ENCODE assay signal across 13 mouse cellular contexts in genomic region chr8:26354516-26354915, GRCm38 (mm10).
DNase-seq lines count a peak whose midpoint lies in the region; ATAC-seq and TF ChIP-seq lines count a peak whose summit lies in the region.
"Had no signal": no experiment of that assay in that cellular context is flagged by ENCODE, and none has a peak within 500 bp of the region (broad histone marks: within the 10 kb centered on the region; RNA-seq: fewer than 3 reads in every experiment).

No protein-coding gene starts in this region.

- no peaks in the 10 kb centered on the region for H3K27me3 ChIP-seq in hindbrain, embryonic 11.5 days (ENCODE audit: control insufficient read depth, insufficient read depth, low read length)
- H3K27me3 ChIP-seq in hindbrain, embryonic 12.5 days: no peaks in the 10 kb centered on the region
- no peaks in the 10 kb centered on the region for H3K27me3 ChIP-seq in limb, embryonic 14.5 days (ENCODE audit: control insufficient read depth, insufficient read depth, low read length)
- H3K27me3 ChIP-seq: megakaryocyte, embryonic 14.5 days had no signal

- no peak overlapping the region for H3K27ac ChIP-seq in hindbrain, embryonic 11.5 days (ENCODE audit: low read depth, low read length)
- no peak overlapping the region for H3K27ac ChIP-seq in hindbrain, embryonic 12.5 days
- H3K27ac ChIP-seq in limb, embryonic 14.5 days (replicated peaks; ENCODE audit: low read depth, low read length): no peak overlapping the region

- no peak overlapping the region for H3K4me3 ChIP-seq in hindbrain, embryonic 11.5 days (ENCODE audit: low read depth, low read length)
- no peak overlapping the region for H3K4me3 ChIP-seq in hindbrain, embryonic 12.5 days
- no peak overlapping the region for H3K4me3 ChIP-seq in limb, embryonic 14.5 days (replicated peaks; ENCODE audit: low read length)
- H3K4me3 ChIP-seq: erythroblast, embryonic 14.5 days; limb, embryonic 13.5 days; megakaryocyte, embryonic 14.5 days had no signal

- 35% methylated on average over 4 of the region's 4 CpGs for WGBS in hindbrain, embryonic 11.5 days
- 23% methylated on average over 4 of the region's 4 CpGs for WGBS in hindbrain, embryonic 12.5 days
- 22% methylated on average over 4 of the region's 4 CpGs for WGBS in limb, embryonic 14.5 days

- H3K9ac ChIP-seq in hindbrain, embryonic 11.5 days (ENCODE audit: low read depth, low read length): no peak overlapping the region
- no peak overlapping the region for H3K9ac ChIP-seq in hindbrain, embryonic 12.5 days
- H3K9ac ChIP-seq in limb, embryonic 14.5 days (ENCODE audit: low read depth, low read length, severe bottlenecking): no peak overlapping the region
- H3K9ac ChIP-seq: limb, embryonic 13.5 days had no signal

- no peaks in the 10 kb centered on the region for H3K36me3 ChIP-seq in hindbrain, embryonic 11.5 days (ENCODE audit: control insufficient read depth, insufficient read depth, low read length)
- H3K36me3 ChIP-seq in hindbrain, embryonic 12.5 days: no peaks in the 10 kb centered on the region
- no peaks in the 10 kb centered on the region for H3K36me3 ChIP-seq in limb, embryonic 14.5 days (ENCODE audit: control insufficient read depth, insufficient read depth, low read length)
- H3K36me3 ChIP-seq: limb, embryonic 13.5 days had no signal

- no peak for ATAC-seq in hindbrain, embryonic 11.5 days (ENCODE audit: low FRiP score)
- no peak for ATAC-seq in hindbrain, embryonic 12.5 days (ENCODE audit: low FRiP score)
- ATAC-seq in limb, embryonic 14.5 days (ENCODE audit: low FRiP score, low read depth): no peak
- ATAC-seq: hindbrain, embryonic 16.5 days had no signal

- no peaks in the 10 kb centered on the region for H3K9me3 ChIP-seq in hindbrain, embryonic 11.5 days (ENCODE audit: control insufficient read depth, low read length)
- H3K9me3 ChIP-seq in hindbrain, embryonic 12.5 days (replicated peaks): no peaks in the 10 kb centered on the region
- H3K9me3 ChIP-seq in limb, embryonic 14.5 days (ENCODE audit: control insufficient read depth, low read length): no peaks in the 10 kb centered on the region
- H3K9me3 ChIP-seq: limb, embryonic 13.5 days had no signal

- DNase-seq in hindbrain, embryonic 11.5 days (ENCODE audit: low spot score): peak; percentile 59
- peak; percentile 69 for DNase-seq in embryo, embryonic 11 days
- peak; percentile 5 for DNase-seq in kidney, adult 18-20 months
- peak; percentile 2 for DNase-seq in limb, embryonic 14.5 days (ENCODE audit: low spot score)
- DNase-seq in cerebellum, postnatal 36 days: no peak
- no peak for DNase-seq in B cell, adult 2 months
- DNase-seq: cerebellum, adult 9-11 months; retina, postnatal 1 day had no signal

- H3K4me1 ChIP-seq in hindbrain, embryonic 11.5 days (replicated peaks; ENCODE audit: control insufficient read depth, insufficient read depth, low read length): peaks cover 6% of the 10 kb centered on the region; the same call in 1 of the 2 replicates
- H3K4me1 ChIP-seq in hindbrain, embryonic 12.5 days: peaks cover 38% of the 10 kb centered on the region
- peaks cover 47% of the 10 kb centered on the region for H3K4me1 ChIP-seq in limb, embryonic 14.5 days (ENCODE audit: control insufficient read depth, insufficient read depth, low read length)
- H3K4me1 ChIP-seq: megakaryocyte, embryonic 14.5 days had no signal

- TF ChIP-seq POLR2A in limb, embryonic 14.5 days (IDR thresholded peaks at IDR 0.05; ENCODE audit: borderline replicate concordance, extremely low read depth, insufficient read depth, insufficient read length): no peak

- no peak overlapping the region for H3K4me2 ChIP-seq in hindbrain, embryonic 11.5 days (replicated peaks; ENCODE audit: low read depth, low read length)
- H3K4me2 ChIP-seq in hindbrain, embryonic 12.5 days (replicated peaks): no peak overlapping the region
- H3K4me2 ChIP-seq in limb, embryonic 14.5 days (replicated peaks; ENCODE audit: low read depth, low read length, severe bottlenecking): no peak overlapping the region
- H3K4me2 ChIP-seq: limb, embryonic 13.5 days had no signal

Comparison
In these comparisons a context has a peak if more than half of its experiments do, and no peak if none do; other contexts are left out.
1. DNase-seq: peak in hindbrain, embryonic 11.5 days (single experiment), embryo, embryonic 11 days (single experiment), kidney, adult 18-20 months (single experiment) and limb, embryonic 14.5 days (single experiment); none in cerebellum, postnatal 36 days (0 of 2) and B cell, adult 2 months (0 of 2).